Mouse (Mus musculus): ENCODE data around the gene Col6a6.

DNA sequence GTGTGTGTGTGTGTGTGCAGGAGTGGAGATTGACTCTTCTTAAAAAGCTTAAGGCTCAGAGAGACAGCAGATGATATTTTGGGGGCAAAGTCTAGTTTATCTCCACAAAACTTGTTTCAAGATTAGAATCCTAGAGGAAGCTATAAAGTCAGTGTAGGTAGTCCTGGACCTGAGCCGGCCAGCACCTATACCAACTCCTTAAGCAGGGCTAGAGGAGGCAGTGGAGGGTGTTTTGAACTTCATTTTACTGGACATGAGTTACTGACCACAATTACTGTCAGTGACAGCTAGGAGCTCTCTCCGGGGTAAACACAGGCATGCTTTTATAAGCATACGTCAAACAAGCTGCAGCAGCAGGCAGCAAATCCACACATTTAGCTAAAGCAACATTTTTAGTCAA lies 39.8 kb downstream of the Col6a6 start:
- TF ChIP-seq POLR2A (IDR thresholded peaks at IDR 0.05; ENCODE audit: extremely low read depth, insufficient read depth, low read length) (no peak), CTCF (IDR thresholded peaks at IDR 0.05; ENCODE audit: extremely low read depth, insufficient read depth, low read length) (no peak)

All from cortical plate, adult 2 months (tissue).